Mouse (Mus musculus) heart, postnatal 0 days (tissue): ENCODE measurements around the gene Olfr985. TPM values are rescaled to one million over a fixed set of nuclear protein-coding genes. Genes with fewer than 3 reads are reported as not detected.

Experiments used
- ATAC-seq: fragments of 200-750 bp; cut with Nextera tagmentation; 2 replicates; pipeline ENCODE4 v1.8.0; 2017; ENCODE audit warnings: low read depth, moderate number of reproducible peaks, moderate library complexity; ENCODE audit not compliant: insufficient read depth
- DNase-seq: peaks from one replicate; pipeline ENCODE4 v3.0.0-alpha.2; 2016; ENCODE audit warnings: low spot score
- H3K27ac ChIP-seq: fragments of 300-500 bp; sonication (generic); 2 replicates; pipeline ENCODE4 v1.5.1; 2014; ENCODE audit warnings: low read depth, mild to moderate bottlenecking
- H3K27me3 ChIP-seq: fragments of 300-500 bp; sonication (generic); 2 replicates; pipeline ENCODE4 v1.6.1; 2014; ENCODE audit warnings: low read length, mixed read lengths; ENCODE audit not compliant: control insufficient read depth, insufficient read depth
- H3K36me3 ChIP-seq: fragments of 300-500 bp; sonication (generic); replicated peaks from 2 replicates; pipeline ENCODE4 v1.6.1; 2014; ENCODE audit warnings: low read length, mixed read lengths; ENCODE audit not compliant: control insufficient read depth, insufficient read depth
- H3K4me1 ChIP-seq: fragments of 300-500 bp; sonication (generic); 2 replicates; pipeline ENCODE4 v1.6.1; 2014; ENCODE audit warnings: antibody characterized with exemption; ENCODE audit not compliant: control insufficient read depth, insufficient read depth
- H3K4me2 ChIP-seq: fragments of 300-500 bp; sonication (generic); 2 replicates; pipeline ENCODE4 v1.6.1; 2014; ENCODE audit warnings: low read depth, mild to moderate bottlenecking, low read length, moderate library complexity
- H3K4me3 ChIP-seq: fragments of 300-500 bp; sonication (generic); 2 replicates; pipeline ENCODE4 v1.5.1; 2014; ENCODE audit warnings: low read depth, low read length
- H3K9ac ChIP-seq: fragments of 300-500 bp; sonication (generic); replicated peaks from 2 replicates; pipeline ENCODE4 v1.6.1; 2014; ENCODE audit warnings: low read depth, low read length, mixed read lengths
- H3K9me3 ChIP-seq: fragments of 300-500 bp; sonication (generic); replicated peaks from 2 replicates; pipeline ENCODE4 v1.6.1; 2016; ENCODE audit warnings: low read length; ENCODE audit not compliant: control insufficient read depth
- CTCF ChIP-seq: IDR thresholded peaks from 2 replicates; pipeline ENCODE4 v1.5.1; 2016; ENCODE audit warnings: antibody characterized with exemption, control low read depth, low read depth
- EP300 ChIP-seq: IDR thresholded peaks from 2 replicates; pipeline ENCODE4 v1.6.1; 2016; ENCODE audit warnings: antibody characterized with exemption, low read depth
- WGBS: fragments of 180-500 bp; shearing (Covaris S2); extraction: QIAGEN DNeasy Blood & Tissue Kit; methylation state at CpG from one replicate; pipeline ENCODE4 v1.1.7; 2014; 5-methylcytosine and 5-hydroxymethylcytosine counted together
- polyA plus RNA-seq: library from polyadenylated mRNA; unstranded; fragments of >200 nt; fragmentation: Nextera tagmentation; extraction: Ambion mirVana; gene quantifications from 2 replicates; pipeline ENCODE4 v1.2.1, GENCODE M21; 2015
- total RNA-seq: library from RNA; depleted of rRNA; stranded (reverse); fragments of >200 nt; gene quantifications from 2 replicates; pipeline ENCODE4 v1.2.3, GENCODE M21; 2014; ENCODE audit warnings: low replicate concordance; rRNA removed

Olfr985 gene
- total and polyA plus RNA-seq, 2 experiments from 2014 or later, result not detected

DNA sequence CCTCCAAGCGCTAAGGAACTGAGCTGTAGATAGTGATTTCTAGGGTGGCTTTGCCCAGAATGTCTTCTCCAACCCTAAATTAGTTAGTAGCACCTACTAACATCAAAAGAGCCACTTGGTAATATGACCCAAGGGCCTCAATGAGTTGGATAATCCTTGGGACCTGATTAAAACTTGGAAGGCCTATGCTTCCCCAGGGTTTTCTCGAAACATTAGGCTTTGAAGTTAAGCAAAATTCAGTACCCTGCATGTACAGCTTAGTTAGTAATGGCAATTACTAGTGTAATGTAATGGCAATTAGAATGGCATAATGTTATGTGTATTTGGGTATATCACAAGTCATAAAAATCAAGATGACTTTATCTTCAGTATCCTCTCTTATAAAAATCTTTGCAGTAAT, 36.5 kb downstream of the Olfr985 start, which contains the start of gene Olfr983:
Olfr983 (minus strand) TSS at position 101 of the 400 bp plus-strand sequence.
- H3K9me3 ChIP-seq, result no peaks in the 10 kb centered on the region
- TF ChIP-seq CTCF (no peak), EP300 (no peak)
- ATAC-seq, result no peak
- no peak within 1 kb of the TSS for H3K9ac ChIP-seq
- H3K27me3 ChIP-seq, result no peaks in the 10 kb centered on the region
- no peak within 1 kb of the TSS for H3K27ac ChIP-seq
- no peak within 1 kb of the TSS for H3K4me2 ChIP-seq
- no peak for DNase-seq
- no peaks in the 10 kb centered on the region for H3K4me1 ChIP-seq
- H3K36me3 ChIP-seq, result no peaks in the 10 kb centered on the region
- whole genome bisulfite sequencing, result 83% methylated on average over 2 of the region's 2 CpGs
- no peak within 1 kb of the TSS for H3K4me3 ChIP-seq

Other genes starting within 250 kb of the Olfr985 start
- not detected in 2 replicates for gene Olfr229, start 222.8 kb downstream of the Olfr985 start, total RNA-seq
- not detected in 2 replicates for gene Olfr229, start 222.8 kb downstream of the Olfr985 start, polyA plus RNA-seq
- not detected in 2 replicates for gene Olfr974, start 192.7 kb downstream of the Olfr985 start, total RNA-seq
- gene Olfr974, start 192.7 kb downstream of the Olfr985 start, polyA plus RNA-seq, result not detected in 2 replicates
- not detected in 2 replicates for gene Olfr975, start 178.1 kb downstream of the Olfr985 start, total RNA-seq
- not detected in 2 replicates for gene Olfr975, start 178.1 kb downstream of the Olfr985 start, polyA plus RNA-seq
- gene Olfr976, start 169.1 kb downstream of the Olfr985 start, total RNA-seq, result not detected in 2 replicates
- not detected in 2 replicates for gene Olfr976, start 169.1 kb downstream of the Olfr985 start, polyA plus RNA-seq
- not detected in 2 replicates for gene Olfr978, start 138.1 kb downstream of the Olfr985 start, total RNA-seq
- not detected in 2 replicates for gene Olfr978, start 138.1 kb downstream of the Olfr985 start, polyA plus RNA-seq
- gene Olfr979, start 126.7 kb downstream of the Olfr985 start, total RNA-seq, result not detected in 2 replicates
- gene Olfr979, start 126.7 kb downstream of the Olfr985 start, polyA plus RNA-seq, result not detected in 2 replicates
- not detected in 2 replicates for gene Olfr980, start 120.6 kb downstream of the Olfr985 start, total RNA-seq
- not detected in 2 replicates for gene Olfr980, start 120.6 kb downstream of the Olfr985 start, polyA plus RNA-seq
- not detected in 2 replicates for gene Olfr981, start 108.7 kb downstream of the Olfr985 start, total RNA-seq
- not detected in 2 replicates for gene Olfr981, start 108.7 kb downstream of the Olfr985 start, polyA plus RNA-seq
- not detected in 2 replicates for gene Olfr982, start 56.4 kb downstream of the Olfr985 start, total RNA-seq
- gene Olfr982, start 56.4 kb downstream of the Olfr985 start, polyA plus RNA-seq, result not detected in 2 replicates
- not detected in 2 replicates for gene Olfr983, start 36.6 kb downstream of the Olfr985 start, total RNA-seq
- gene Olfr983, start 36.6 kb downstream of the Olfr985 start, polyA plus RNA-seq, result not detected in 2 replicates
- not detected in 2 replicates for gene Olfr984, start 16.0 kb downstream of the Olfr985 start, total RNA-seq
- not detected in 2 replicates for gene Olfr984, start 16.0 kb downstream of the Olfr985 start, polyA plus RNA-seq
- not detected in 2 replicates for gene Tmem225, start 17.9 kb upstream of the Olfr985 start, total RNA-seq
- not detected in 2 replicates for gene Tmem225, start 17.9 kb upstream of the Olfr985 start, polyA plus RNA-seq
- not detected in 2 replicates for gene Olfr986, start 50.7 kb upstream of the Olfr985 start, total RNA-seq
- not detected in 2 replicates for gene Olfr986, start 50.7 kb upstream of the Olfr985 start, polyA plus RNA-seq
- gene Zfp202, start 62.1 kb upstream of the Olfr985 start, total RNA-seq, result 1.5 TPM in 2 replicates
- gene Zfp202, start 62.1 kb upstream of the Olfr985 start, polyA plus RNA-seq, result 2.1 and 2.4 TPM in 2 replicates
- gene Scn3b, start 139.0 kb upstream of the Olfr985 start, total RNA-seq, result 0.54 and 5.5 TPM in 2 replicates
- 0.60 and 0.75 TPM in 2 replicates for gene Scn3b, start 139.0 kb upstream of the Olfr985 start, polyA plus RNA-seq